Mouse (Mus musculus) heart, embryonic 15.5 days (tissue): ENCODE measurements around the gene Anp32b. TPM values are rescaled to one million over a fixed set of nuclear protein-coding genes. Genes with fewer than 3 reads are reported as not detected.
A peak's percentile ranks its signal among the peaks of the same experiment; 100 is the strongest.

Source experiments
- ATAC-seq: fragments of 200-750 bp; cut with Nextera tagmentation; replicated peaks from 2 replicates; pipeline ENCODE4 v1.8.0; 2017; ENCODE audit warnings: low read depth, moderate TSS enrichment; ENCODE audit not compliant: insufficient number of reproducible peaks, insufficient read depth, low FRiP score
- H3K27ac ChIP-seq: fragments of 300-500 bp; sonication (generic); 2 replicates; pipeline ENCODE4 v1.5.1; 2015; ENCODE audit warnings: mild to moderate bottlenecking, inconsistent platforms
- H3K27me3 ChIP-seq: fragments of 300-500 bp; sonication (generic); 2 replicates; pipeline ENCODE4 v1.6.1; 2015; ENCODE audit warnings: inconsistent platforms
- H3K36me3 ChIP-seq: fragments of 300-500 bp; sonication (generic); 2 replicates; pipeline ENCODE4 v1.6.1; 2015; ENCODE audit warnings: mild to moderate bottlenecking, inconsistent platforms
- H3K4me1 ChIP-seq: fragments of 300-500 bp; sonication (generic); replicated peaks from 2 replicates; pipeline ENCODE4 v1.6.1; 2015; ENCODE audit warnings: inconsistent platforms
- H3K4me2 ChIP-seq: fragments of 300-500 bp; sonication (generic); 2 replicates; pipeline ENCODE4 v1.6.1; 2015; ENCODE audit warnings: inconsistent platforms, mild to moderate bottlenecking, moderate library complexity
- H3K4me3 ChIP-seq: fragments of 300-500 bp; sonication (generic); 2 replicates; pipeline ENCODE4 v1.5.1; 2015; ENCODE audit warnings: mild to moderate bottlenecking, inconsistent platforms
- H3K9ac ChIP-seq: fragments of 300-500 bp; sonication (generic); 2 replicates; pipeline ENCODE4 v1.6.1; 2015; ENCODE audit warnings: mild to moderate bottlenecking, inconsistent platforms
- H3K9me3 ChIP-seq: fragments of 300-500 bp; sonication (generic); replicated peaks from 2 replicates; pipeline ENCODE4 v1.6.1; 2016; ENCODE audit warnings: inconsistent platforms
- whole genome bisulfite sequencing: fragments of 180-500 bp; shearing (Covaris S2); methylation state at CpG from one replicate; pipeline ENCODE4 v1.1.7; 2015; ENCODE audit warnings: mixed read lengths; 5-methylcytosine and 5-hydroxymethylcytosine counted together
- polyA plus RNA-seq: library from polyadenylated mRNA; unstranded; fragments of >200 nt; fragmentation: Nextera tagmentation; extraction: Ambion mirVana; gene quantifications from 2 replicates; pipeline ENCODE4 v1.2.1, GENCODE M21; 2015

The Anp32b gene
- 140 and 162 TPM in 2 replicates for polyA plus RNA-seq

- H3K27me3 ChIP-seq, result no peaks in the 10 kb centered on the region
- no peaks in the 10 kb centered on the region for H3K9me3 ChIP-seq
- H3K4me2 ChIP-seq, result peak within 1 kb of the TSS; percentile 96
- peak within 1 kb of the TSS; percentile 87 for H3K4me3 ChIP-seq
- ATAC-seq, result peak; percentile 92
- peak within 1 kb of the TSS; percentile 99 for H3K27ac ChIP-seq
- no peaks in the 10 kb centered on the region for H3K36me3 ChIP-seq
- H3K9ac ChIP-seq, result peak within 1 kb of the TSS; percentile 97
- peaks cover 48% of the 10 kb centered on the region for H3K4me1 ChIP-seq
- WGBS, result under 1% methylated on average over 49 of the region's 66 CpGs
Observed at GRCm38 (mm10) chr4:46450519-46451131, at the start of gene Anp32b. Gene Anp32b (plus strand): TSS chr4:46450902.

DNA sequence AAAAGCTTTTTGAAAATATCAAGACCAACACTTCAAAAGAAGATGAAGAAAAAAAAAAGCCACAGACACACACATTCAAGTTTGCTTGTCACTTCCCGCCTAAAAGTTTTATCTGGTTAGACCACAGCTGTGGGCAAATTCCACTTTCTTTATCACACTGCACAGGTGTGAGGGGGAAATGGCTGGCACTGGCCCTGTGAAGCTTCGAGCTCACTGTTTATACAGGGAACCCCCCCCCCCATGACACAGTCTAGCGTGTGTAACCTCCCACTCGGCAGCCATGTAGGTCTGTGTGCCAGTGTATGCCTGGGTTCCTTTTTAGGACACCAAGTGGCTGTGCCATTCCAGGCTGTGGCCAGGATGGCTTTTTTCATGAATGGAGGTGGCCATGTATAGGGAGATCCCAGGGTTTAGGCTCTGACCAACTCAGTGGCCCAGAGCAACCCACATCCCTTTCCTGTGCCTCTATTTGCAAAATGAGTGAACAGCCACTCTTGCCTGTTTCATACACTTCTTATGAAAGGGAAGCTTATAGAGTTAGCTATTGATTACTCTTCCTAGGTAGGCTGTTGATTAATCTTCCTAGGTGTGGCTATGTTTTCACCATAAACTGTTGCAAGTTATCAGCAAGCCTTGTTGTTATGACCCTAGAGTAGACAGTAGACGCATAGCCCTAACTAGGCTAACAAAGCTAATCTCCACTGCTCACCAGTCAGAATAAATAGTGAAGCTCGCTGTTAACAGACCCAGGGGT lies 46.5 kb upstream of the Anp32b start:
- H3K27ac ChIP-seq, result no peak overlapping the region
- no peaks in the 10 kb centered on the region for H3K36me3 ChIP-seq
- no peak overlapping the region for H3K9ac ChIP-seq
- no peak for ATAC-seq
- H3K4me1 ChIP-seq, result no peaks in the 10 kb centered on the region
- H3K4me3 ChIP-seq, result no peak overlapping the region
- no peaks in the 10 kb centered on the region for H3K27me3 ChIP-seq
- no peaks in the 10 kb centered on the region for H3K9me3 ChIP-seq
- 66% methylated on average over 6 of the region's 6 CpGs for WGBS
- H3K4me2 ChIP-seq, result peak overlapping the region; percentile 24; the same call in 1 of the 2 replicates

DNA sequence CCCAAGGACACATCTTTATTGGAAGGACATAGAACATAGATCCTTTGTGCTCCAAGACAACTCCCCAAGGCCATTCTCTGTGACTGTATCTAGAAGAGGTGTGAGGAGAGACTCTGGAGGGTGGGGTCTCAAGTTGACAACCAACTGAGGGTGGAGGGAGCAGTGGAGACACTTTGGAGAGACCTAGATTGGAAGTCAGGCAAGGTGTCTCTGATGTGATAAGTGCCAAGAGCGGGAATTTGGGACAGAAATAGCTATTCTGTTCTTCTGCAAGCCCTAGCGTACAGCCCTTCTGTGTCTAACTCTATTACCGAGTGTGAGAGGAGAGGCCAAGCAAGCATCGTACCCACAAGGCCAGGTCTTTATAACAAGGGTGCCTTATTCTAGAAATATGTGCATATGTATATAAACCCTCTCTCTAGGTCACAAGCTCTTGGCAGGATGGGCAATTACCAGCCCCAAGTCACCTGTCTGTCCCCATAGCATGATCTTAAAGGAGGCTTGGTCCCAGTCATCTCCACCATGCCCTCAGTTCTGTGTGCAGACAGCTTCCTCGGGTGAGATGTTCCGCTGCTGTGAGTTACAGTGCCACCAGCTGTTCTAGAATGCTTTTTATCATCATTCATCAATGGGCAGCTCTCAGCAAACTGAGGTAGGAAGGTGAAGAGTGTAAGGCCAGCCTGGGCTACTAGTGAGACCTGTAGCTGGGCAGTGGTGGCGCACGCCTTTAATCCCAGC lies 43.6 kb upstream of the Anp32b start:
- ATAC-seq, result no peak
- WGBS, result 75% methylated on average over 8 of the region's 8 CpGs
- Histone ChIP-seq H3K36me3 (no peaks in the 10 kb centered on the region), H3K27me3 (no peaks in the 10 kb centered on the region), H3K4me3 (no peak overlapping the region), H3K9ac (no peak overlapping the region), H3K4me1 (no peaks in the 10 kb centered on the region), H3K27ac (no peak overlapping the region), H3K4me2 (no peak overlapping the region), H3K9me3 (no peaks in the 10 kb centered on the region)

DNA sequence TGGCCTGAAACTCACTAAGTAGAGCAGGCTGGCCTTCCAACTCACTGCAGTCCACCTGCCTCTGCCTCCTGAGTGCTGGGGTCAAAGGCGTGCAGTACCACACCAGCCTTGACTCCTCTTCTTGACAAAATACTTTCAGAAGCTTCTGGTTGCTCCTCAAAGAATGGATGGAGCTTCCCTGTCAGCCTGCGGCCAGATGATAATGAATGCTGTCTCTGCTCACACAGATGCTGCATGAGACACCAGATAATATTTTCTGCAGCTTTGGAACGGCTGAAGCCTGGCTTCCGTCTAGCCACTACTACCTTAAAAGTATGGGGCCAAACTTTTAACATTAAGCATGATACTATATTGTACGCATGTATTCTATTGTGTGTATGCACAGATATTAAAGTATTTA lies 40.0 kb upstream of the Anp32b start:
- Histone ChIP-seq H3K9me3 (no peaks in the 10 kb centered on the region), H3K4me2 (no peak overlapping the region), H3K36me3 (no peaks in the 10 kb centered on the region), H3K4me1 (no peaks in the 10 kb centered on the region), H3K27me3 (no peaks in the 10 kb centered on the region), H3K27ac (no peak overlapping the region), H3K4me3 (no peak overlapping the region), H3K9ac (no peak overlapping the region)
- no peak for ATAC-seq
- WGBS, result 80% methylated on average over 5 of the region's 5 CpGs

GRCm38 (mm10) chr4:46411489-46411888 lies 39.2 kb upstream of the Anp32b start:
- Histone ChIP-seq H3K27ac (no peak overlapping the region), H3K36me3 (no peaks in the 10 kb centered on the region), H3K4me3 (no peak overlapping the region), H3K9ac (no peak overlapping the region), H3K4me1 (no peaks in the 10 kb centered on the region), H3K4me2 (no peak overlapping the region), H3K27me3 (no peaks in the 10 kb centered on the region), H3K9me3 (no peaks in the 10 kb centered on the region)
- no peak for ATAC-seq
- 66% methylated on average over 6 of the region's 6 CpGs for WGBS

DNA sequence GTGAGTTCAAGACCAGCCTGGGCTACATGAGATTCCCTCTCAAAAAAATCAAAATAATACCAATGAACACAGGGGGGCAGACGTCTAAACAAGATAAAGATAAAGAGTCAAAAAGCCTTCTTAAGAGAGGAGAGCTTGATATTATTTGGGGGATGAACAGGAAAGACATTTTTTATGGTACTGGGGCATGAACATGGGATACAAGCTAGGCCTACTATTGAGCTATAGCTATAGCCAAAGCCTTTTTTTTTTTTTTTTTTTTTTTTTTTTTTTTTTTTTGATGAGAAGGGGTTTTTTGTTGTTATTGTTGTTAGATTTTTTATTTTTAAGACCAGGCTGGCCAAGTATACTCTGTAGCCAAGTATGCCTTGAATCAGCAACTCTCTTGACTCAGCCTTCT lies 38.6 kb upstream of the Anp32b start:
- H3K9me3 ChIP-seq, result no peaks in the 10 kb centered on the region

DNA sequence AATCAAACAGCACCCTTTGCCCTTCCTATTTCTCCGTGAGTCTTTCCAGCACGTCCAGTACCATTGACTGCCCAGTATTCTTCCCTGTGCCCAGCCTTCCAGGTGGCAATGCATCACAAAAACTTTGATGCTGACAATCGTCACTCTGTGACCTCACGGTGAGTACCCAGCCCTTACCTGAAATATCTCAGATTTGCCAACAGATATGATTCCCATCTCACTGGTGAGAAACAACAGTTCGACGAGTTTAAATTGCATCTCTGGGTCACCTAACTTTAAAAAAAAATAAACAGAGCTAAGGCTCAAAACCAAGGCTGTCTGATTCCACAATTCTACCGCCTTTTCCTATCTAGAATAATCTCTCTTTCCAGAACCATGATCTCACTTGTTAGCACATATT lies 37.3 kb upstream of the Anp32b start, which contains the start of gene Hemgn:
Gene Hemgn, minus strand, starts transcription at position 101 of the 400 bp plus-strand sequence.
- 71% methylated on average over 7 of the region's 7 CpGs for WGBS
- H3K36me3 ChIP-seq, result no peaks in the 10 kb centered on the region
- H3K4me2 ChIP-seq, result no peak within 1 kb of the TSS
- H3K27me3 ChIP-seq, result no peaks in the 10 kb centered on the region
- no peaks in the 10 kb centered on the region for H3K4me1 ChIP-seq
- no peak within 1 kb of the TSS for H3K9ac ChIP-seq
- no peak within 1 kb of the TSS for H3K27ac ChIP-seq
- H3K9me3 ChIP-seq, result no peaks in the 10 kb centered on the region
- no peak for ATAC-seq
- H3K4me3 ChIP-seq, result no peak within 1 kb of the TSS

More for the DNA sequence above, 38.6 kb upstream of the Anp32b start:
- Histone ChIP-seq H3K4me2 (no peak overlapping the region), H3K36me3 (no peaks in the 10 kb centered on the region), H3K4me1 (no peaks in the 10 kb centered on the region), H3K4me3 (no peak overlapping the region), H3K9ac (no peak overlapping the region), H3K27ac (no peak overlapping the region), H3K27me3 (no peaks in the 10 kb centered on the region)
- no peak for ATAC-seq
- 63% methylated on average over 1 of the region's 1 CpGs for WGBS

GRCm38 (mm10) chr4:46417491-46417890 lies 33.2 kb upstream of the Anp32b start:
- Histone ChIP-seq H3K4me1 (no peaks in the 10 kb centered on the region), H3K36me3 (no peaks in the 10 kb centered on the region), H3K27me3 (no peaks in the 10 kb centered on the region), H3K4me3 (no peak overlapping the region), H3K9ac (no peak overlapping the region), H3K9me3 (no peaks in the 10 kb centered on the region), H3K27ac (no peak overlapping the region), H3K4me2 (no peak overlapping the region)
- no peak for ATAC-seq
- 48% methylated on average over 3 of the region's 3 CpGs for WGBS

GRCm38 (mm10) chr4:46418851-46419250 lies 31.9 kb upstream of the Anp32b start:
- H3K4me2 ChIP-seq, result no peak overlapping the region
- H3K27ac ChIP-seq, result no peak overlapping the region
- H3K9me3 ChIP-seq, result no peaks in the 10 kb centered on the region
- no peaks in the 10 kb centered on the region for H3K27me3 ChIP-seq
- no peak overlapping the region for H3K4me3 ChIP-seq
- H3K36me3 ChIP-seq, result no peaks in the 10 kb centered on the region
- no peak for ATAC-seq
- no peaks in the 10 kb centered on the region for H3K4me1 ChIP-seq
- no peak overlapping the region for H3K9ac ChIP-seq
- WGBS, result 63% methylated on average over 9 of the region's 9 CpGs

GRCm38 (mm10) chr4:46422625-46423024 lies 28.1 kb upstream of the Anp32b start:
- H3K27me3 ChIP-seq, result peaks cover 3% of the 10 kb centered on the region; the same call in 1 of the 2 replicates
- no peaks in the 10 kb centered on the region for H3K36me3 ChIP-seq
- H3K4me3 ChIP-seq, result no peak overlapping the region
- H3K9ac ChIP-seq, result no peak overlapping the region
- 73% methylated on average over 8 of the region's 8 CpGs for WGBS
- no peak for ATAC-seq
- H3K27ac ChIP-seq, result no peak overlapping the region
- no peaks in the 10 kb centered on the region for H3K9me3 ChIP-seq
- no peak overlapping the region for H3K4me2 ChIP-seq
- H3K4me1 ChIP-seq, result no peaks in the 10 kb centered on the region

DNA sequence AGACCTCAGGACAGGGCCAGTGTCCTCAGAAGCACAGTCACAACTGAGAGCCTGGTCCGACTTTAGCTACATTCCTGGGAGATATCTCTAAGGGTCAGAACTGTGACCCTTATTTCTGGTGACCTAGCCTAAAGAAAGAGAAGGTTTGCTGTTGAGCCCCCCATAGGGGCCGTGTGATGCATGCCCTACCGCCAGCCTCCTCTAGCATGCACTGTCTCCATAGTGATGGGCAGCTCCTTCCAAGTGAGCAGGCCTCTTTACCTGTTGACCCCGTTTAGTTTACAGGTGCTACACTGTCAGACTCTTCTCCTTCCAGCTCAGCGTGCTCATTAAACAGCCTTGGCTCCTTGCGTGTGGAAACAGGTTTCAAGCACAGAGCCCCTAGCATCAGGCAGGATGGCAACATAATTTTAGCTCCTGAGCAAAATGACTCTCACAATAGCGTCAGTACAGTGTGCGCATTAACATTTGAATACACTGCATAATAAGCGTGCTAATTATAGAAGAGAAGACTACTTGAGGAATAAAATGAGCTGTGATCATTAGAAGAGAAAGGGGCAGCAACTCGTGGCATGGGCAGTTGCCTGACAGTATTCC lies 21.7 kb upstream of the Anp32b start:
- no peak overlapping the region for H3K9ac ChIP-seq
- peaks cover 3% of the 10 kb centered on the region; the same call in 1 of the 2 replicates for H3K27me3 ChIP-seq
- H3K9me3 ChIP-seq, result no peaks in the 10 kb centered on the region
- no peak overlapping the region for H3K4me3 ChIP-seq
- no peaks in the 10 kb centered on the region for H3K4me1 ChIP-seq
- H3K36me3 ChIP-seq, result no peaks in the 10 kb centered on the region
- H3K27ac ChIP-seq, result no peak overlapping the region
- H3K4me2 ChIP-seq, result no peak overlapping the region
- no peak for ATAC-seq
- WGBS, result 59% methylated on average over 10 of the region's 10 CpGs
